Mouse (Mus musculus): ENCODE results near the gene Ranbp17. TPM values are rescaled to one million over a fixed set of nuclear protein-coding genes. Genes with fewer than 3 reads are reported as not detected.
"Not testable (repeated sequence)": the region's sequence is repeated elsewhere in the genome, so short reads cannot be mapped to it uniquely, and the experiment has no call there.

Ranbp17 gene
- total RNA-seq, 2 experiments from 2014 or later, result 1.0 to 1.7 TPM

DNA sequence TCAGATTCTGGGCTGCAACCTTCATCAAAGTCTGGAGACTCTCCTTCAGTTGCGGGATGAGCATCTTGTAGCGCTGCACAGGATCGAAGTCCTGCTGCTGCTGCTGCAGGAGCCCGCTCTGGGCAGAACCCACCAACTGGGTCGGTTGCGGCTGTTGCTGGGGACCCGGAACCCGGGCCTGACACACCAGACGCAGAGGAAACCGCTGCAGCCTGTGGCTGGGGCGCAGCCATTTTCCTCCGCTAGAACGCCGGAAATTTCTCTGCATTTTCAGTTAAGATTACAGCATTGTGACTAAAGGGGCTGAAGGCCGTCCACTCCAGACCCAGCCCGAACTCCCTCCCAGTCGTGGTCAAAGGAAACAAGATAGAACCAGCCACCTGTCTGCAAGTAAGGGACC, 85.3 kb downstream of the Ranbp17 start:
- DNase-seq; intact Hi-C loops (cut with DNase I; ENCODE audit: low total_unique reads): not testable (repeated sequence)

DNA sequence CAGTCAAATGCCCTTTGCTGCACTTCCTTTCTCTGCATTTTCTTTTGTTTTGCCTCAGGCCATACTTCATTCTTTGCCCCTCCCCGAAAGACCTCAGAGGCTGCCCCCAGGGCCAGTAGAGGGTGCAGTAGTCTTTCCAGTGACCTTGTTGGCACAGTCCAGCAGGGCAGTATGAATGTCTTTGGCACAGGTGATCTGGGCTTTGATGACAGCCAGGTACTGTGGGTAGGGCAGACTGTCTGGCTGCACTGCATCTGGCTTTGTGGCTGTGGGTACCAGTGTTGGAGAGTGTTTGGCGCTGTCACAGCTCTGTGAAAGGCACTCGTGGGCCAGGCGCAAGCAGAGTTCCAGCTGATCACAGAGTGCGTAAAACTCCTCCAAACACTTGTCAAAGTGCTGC, 85.8 kb downstream of the Ranbp17 start:
- intact Hi-C loops (cut with DNase I; ENCODE audit: low total_unique reads), result not testable (repeated sequence)

DNA sequence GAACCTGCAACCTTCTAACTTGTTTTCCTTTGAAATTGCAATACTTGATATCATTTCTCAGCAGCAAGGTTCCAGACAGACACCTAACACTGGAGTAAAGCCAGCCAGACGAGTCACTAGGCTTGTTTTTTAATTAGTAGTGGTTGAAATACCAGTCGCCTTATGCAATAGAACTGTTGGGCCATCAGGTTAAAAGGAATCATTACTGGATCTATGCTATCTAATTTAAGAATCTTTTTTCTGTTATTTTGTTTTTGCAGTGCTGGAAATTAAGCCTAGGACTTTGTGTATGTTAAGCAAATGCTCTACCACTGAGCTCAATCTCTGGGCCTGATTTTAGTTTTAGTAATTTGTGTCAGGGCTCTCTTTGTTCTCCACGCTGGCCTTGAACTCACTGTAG, 91.3 kb downstream of the Ranbp17 start:
- DNase-seq, result no peak
- intact Hi-C loops (cut with DNase I; ENCODE audit: low total_unique reads), result no loop called here

More for the DNA sequence above, 85.8 kb downstream of the Ranbp17 start:
- not testable (repeated sequence) for DNase-seq

DNA sequence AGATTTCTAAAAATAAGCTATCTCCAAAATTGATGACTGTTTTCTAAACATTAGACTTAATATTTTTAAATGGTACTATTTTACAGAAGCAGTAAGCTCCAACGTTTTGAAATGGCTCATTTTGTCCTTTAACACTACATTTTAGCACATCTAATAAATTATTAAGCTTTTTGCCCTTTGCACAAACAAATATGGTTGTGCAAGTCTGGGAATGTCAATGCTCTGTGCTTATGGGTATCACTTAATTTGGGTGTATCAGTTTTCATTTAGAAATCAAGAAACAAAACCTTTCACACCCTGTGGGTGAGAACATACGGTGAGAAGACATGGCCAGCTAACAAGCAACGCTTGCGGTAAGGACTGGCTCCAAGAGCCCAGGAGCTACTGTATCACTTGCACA, 108.9 kb downstream of the Ranbp17 start:
- intact Hi-C loops (cut with DNase I; ENCODE audit: low total_unique reads), result no loop called here
- no peak for DNase-seq

GRCm38 (mm10) chr11:33399346-33399745, 114.2 kb downstream of the Ranbp17 start:
- intact Hi-C loops (cut with DNase I; ENCODE audit: low total_unique reads), result no loop called here
- DNase-seq, result no peak

DNA sequence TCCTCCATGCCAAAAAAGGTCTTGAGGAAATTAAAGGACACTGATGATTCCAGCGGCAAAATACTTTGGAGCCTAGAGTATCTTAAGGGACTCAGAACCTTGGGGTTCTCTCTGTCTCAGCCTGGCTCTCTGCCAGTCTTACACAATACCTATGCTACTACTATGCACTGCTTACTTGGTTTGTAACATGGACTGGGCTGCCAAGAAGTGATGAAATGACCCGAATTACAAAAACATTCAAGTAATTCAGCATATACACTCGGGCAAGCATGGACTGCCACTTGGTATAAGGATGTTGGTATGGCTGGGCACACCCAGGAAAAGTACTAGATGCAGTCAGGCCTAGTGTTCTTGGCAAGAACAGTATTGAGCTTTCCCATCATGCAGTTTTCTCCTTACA, 114.8 kb downstream of the Ranbp17 start:
- intact Hi-C loops (cut with DNase I; ENCODE audit: low total_unique reads), result no loop called here
- DNase-seq, result no peak

DNA sequence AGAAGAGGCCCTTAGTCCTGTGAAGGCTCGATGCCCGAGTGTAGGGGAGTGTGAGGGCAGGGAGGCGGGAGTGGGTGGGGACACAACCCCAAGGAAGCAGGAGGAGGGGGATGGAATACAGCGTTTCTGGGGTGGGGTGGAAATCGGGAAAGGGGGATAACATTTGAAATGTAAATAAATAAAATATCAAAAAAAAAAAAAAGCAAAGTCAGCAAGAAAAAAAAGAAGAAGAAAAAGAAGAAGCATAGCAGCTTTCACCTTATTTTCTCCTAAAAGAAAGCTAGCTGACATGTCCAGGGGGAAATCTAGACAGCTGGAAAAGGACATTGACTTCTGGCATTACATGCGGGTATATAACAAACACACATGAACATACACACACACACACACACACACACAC, 117.3 kb downstream of the Ranbp17 start:
- DNase-seq, result no peak
- intact Hi-C loops (cut with DNase I; ENCODE audit: low total_unique reads), result no loop called here

- no peak for DNase-seq
Observed at GRCm38 (mm10) chr11:33394093-33394492, 119.5 kb downstream of the Ranbp17 start.

GRCm38 (mm10) chr11:33388685-33389084, 124.9 kb downstream of the Ranbp17 start:
- DNase-seq, result no peak
- intact Hi-C loops (cut with DNase I; ENCODE audit: low total_unique reads), result no loop called here

More at GRCm38 (mm10) chr11:33394093-33394492, 119.5 kb downstream of the Ranbp17 start:
- intact Hi-C loops (cut with DNase I; ENCODE audit: low total_unique reads), result no loop called here

GRCm38 (mm10) chr11:33361867-33362266, 151.7 kb downstream of the Ranbp17 start:
- no peak for DNase-seq
- intact Hi-C loops (cut with DNase I; ENCODE audit: low total_unique reads), result no loop called here

GRCm38 (mm10) chr11:33349269-33349668, 164.3 kb downstream of the Ranbp17 start:
- intact Hi-C loops (cut with DNase I; ENCODE audit: low total_unique reads), result no loop called here

DNA sequence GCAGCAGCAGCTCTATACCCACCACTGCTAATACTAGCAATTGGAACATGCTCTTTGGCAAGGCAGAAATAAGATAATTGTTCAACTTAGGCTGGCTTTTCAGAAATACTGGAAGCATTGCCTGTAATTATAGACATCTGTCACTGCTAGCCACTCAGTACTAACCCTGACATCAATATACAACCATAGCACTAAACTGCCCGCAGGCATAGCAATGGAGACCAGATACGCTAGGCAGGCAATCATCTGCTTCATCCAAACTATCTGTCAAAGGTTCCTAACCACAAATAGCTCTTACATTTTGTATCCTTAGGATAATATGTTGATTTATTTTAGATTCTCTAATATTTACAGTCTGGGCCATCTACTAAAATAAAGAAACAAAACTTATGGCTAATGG, 171.5 kb downstream of the Ranbp17 start:
- intact Hi-C loops (cut with DNase I; ENCODE audit: low total_unique reads), result no loop called here
- DNase-seq, result no peak

More at GRCm38 (mm10) chr11:33349269-33349668, 164.3 kb downstream of the Ranbp17 start:
- DNase-seq, result no peak

GRCm38 (mm10) chr11:33336552-33337121, 176.9 kb downstream of the Ranbp17 start:
- DNase-seq, result peak; percentile 28
- intact Hi-C loops (cut with DNase I; ENCODE audit: low total_unique reads), result no loop called here

- intact Hi-C loops (cut with DNase I; ENCODE audit: low total_unique reads), result no loop called here
Observed at GRCm38 (mm10) chr11:33335616-33336015, 177.9 kb downstream of the Ranbp17 start.

GRCm38 (mm10) chr11:33332137-33332536, 181.4 kb downstream of the Ranbp17 start:
- intact Hi-C loops (cut with DNase I; ENCODE audit: low total_unique reads), result no loop called here
- no peak for DNase-seq

More at GRCm38 (mm10) chr11:33335616-33336015, 177.9 kb downstream of the Ranbp17 start:
- no peak for DNase-seq

DNA sequence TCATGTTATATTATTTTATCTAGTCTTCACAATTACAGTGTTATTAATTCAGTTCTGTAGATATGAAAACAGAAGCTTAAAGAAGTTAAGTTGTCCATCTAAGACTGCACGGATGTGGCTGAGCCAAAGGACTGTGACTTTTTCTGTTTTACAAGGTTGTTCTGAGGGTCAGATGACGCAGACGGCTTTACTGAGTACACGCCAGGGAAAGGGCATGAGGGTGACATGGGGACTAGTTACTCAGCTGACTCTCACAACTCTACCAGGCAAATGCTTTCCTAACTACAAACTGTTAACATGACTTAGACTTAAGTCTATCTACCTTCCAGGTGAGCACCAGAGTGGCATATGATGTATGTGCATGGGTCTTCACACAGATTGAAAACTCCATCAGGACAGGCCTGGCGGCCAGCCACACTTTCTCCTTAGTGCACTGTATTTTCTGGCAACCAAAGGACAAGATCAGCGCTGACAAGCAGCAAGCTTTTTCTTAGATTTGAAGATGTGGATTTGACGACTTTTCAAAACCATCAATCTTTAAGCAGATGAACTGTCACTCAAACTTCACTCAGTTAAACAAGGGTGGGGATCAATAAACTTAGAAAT, 194.4 kb downstream of the Ranbp17 start:
- no peak for DNase-seq
- intact Hi-C loops (cut with DNase I; ENCODE audit: low total_unique reads), result no loop called here

DNA sequence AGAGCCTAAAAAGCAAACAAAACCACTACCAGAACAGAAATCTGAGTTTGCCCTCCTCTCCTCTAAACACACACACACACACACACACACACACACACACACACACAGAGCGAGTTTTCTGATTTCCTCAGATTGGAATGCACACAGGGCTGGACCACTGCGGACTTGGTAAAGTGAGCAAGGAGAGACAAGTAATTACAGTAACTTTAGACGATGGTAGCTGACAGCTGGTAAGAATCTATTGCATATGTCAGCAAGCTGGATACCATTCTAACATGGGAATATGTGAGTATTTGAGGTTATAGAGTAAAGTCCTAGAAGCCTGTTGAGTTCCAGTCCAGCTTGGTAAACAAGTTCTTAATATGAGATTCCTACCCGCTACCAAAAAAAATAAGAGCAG, 204.0 kb downstream of the Ranbp17 start:
- intact Hi-C loops (cut with DNase I; ENCODE audit: low total_unique reads), result no loop called here

GRCm38 (mm10) chr11:33300859-33301258, 212.7 kb downstream of the Ranbp17 start:
- intact Hi-C loops (cut with DNase I; ENCODE audit: low total_unique reads), result no loop called here
- DNase-seq, result no peak

More for the DNA sequence above, 204.0 kb downstream of the Ranbp17 start:
- no peak for DNase-seq

GRCm38 (mm10) chr11:33299371-33299770, 214.2 kb downstream of the Ranbp17 start:
- DNase-seq, result no peak
- intact Hi-C loops (cut with DNase I; ENCODE audit: low total_unique reads), result no loop called here

DNA sequence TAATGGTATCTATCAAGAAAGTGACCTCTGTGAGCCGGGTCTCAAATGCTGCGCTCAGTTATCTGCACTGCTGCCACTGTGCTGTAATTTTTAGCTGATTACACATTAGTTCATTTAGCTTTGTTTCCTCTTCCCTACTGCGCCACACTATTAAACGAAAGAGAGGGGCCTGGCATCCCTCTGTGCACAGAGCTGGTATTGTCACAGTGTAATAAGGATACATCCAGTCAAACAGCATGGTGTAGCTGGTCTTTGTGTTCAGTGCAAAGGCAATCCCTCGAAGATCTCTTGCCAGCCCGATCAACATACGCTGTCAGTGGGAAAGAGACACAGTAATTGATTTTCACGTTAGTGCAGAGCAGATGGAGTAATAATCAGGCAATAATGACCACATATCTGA, 216.4 kb downstream of the Ranbp17 start:
- intact Hi-C loops (cut with DNase I; ENCODE audit: low total_unique reads), result no loop called here
- no peak for DNase-seq

- no peak for DNase-seq
- intact Hi-C loops (cut with DNase I; ENCODE audit: low total_unique reads), result no loop called here
Observed at GRCm38 (mm10) chr11:33295422-33295821, 218.1 kb downstream of the Ranbp17 start.

Data from gastrocnemius, postnatal 14 days (tissue).